Mouse (Mus musculus) frontal cortex, adult 2 months (tissue): Measurements from ENCODE around the gene Olfr703. TPM values are rescaled to one million over a fixed set of nuclear protein-coding genes. Genes with fewer than 3 reads are reported as not detected.

ENCODE experiments used
- DNase-seq, 2 experiments: peaks; one replicate each; pipeline ENCODE4 v3.0.0; 2022; ENCODE audit warnings: low spot score in 1 of 2; ENCODE audit errors: extremely low spot score in 1 of 2
- polyA plus RNA-seq: library from polyadenylated mRNA; depleted of rRNA; stranded (reverse); fragments of >200 nt; gene quantifications from 2 replicates; pipeline ENCODE4 v1.2.3, GENCODE M21; 2012; rRNA removed

Olfr703 gene
- not detected in 2 replicates for polyA plus RNA-seq

- no peak for DNase-seq
Observed at GRCm38 (mm10) chr7:106843060-106843459, at the start of gene Olfr703. Olfr703 (plus strand) TSS chr7:106843360.

GRCm38 (mm10) chr7:106808734-106809133 is 34.4 kb upstream of the Olfr703 start, which contains the start of gene Olfr700:
Olfr700 (minus strand) TSS chr7:106808834.
- no peak for DNase-seq

GRCm38 (mm10) chr7:106813829-106814228 is 29.3 kb upstream of the Olfr703 start, which contains the start of gene Olfr701:
Olfr701 (plus strand) TSS chr7:106814129.
- no peak for DNase-seq

GRCm38 (mm10) chr7:106815775-106816174 is 27.4 kb upstream of the Olfr703 start:
- peak in 1 of 2 experiments; percentile 19 for DNase-seq

GRCm38 (mm10) chr7:106818414-106818813 is 24.7 kb upstream of the Olfr703 start:
- no peak for DNase-seq

GRCm38 (mm10) chr7:106833793-106834192 is 9.4 kb upstream of the Olfr703 start, which contains the start of gene Olfr702:
Olfr702 (minus strand) TSS chr7:106833893.
- DNase-seq = no peak

- no peak for DNase-seq
Observed at GRCm38 (mm10) chr7:106862885-106863284, 19.7 kb downstream of the Olfr703 start, which contains the start of gene Olfr704. Olfr704 (plus strand) TSS chr7:106863185.

- no peak for DNase-seq
Observed at GRCm38 (mm10) chr7:106876791-106877190, 33.6 kb downstream of the Olfr703 start, which contains the start of gene Olfr705. Olfr705 (minus strand) TSS chr7:106876891.

- DNase-seq = no peak
Observed at GRCm38 (mm10) chr7:106888062-106888461, 44.9 kb downstream of the Olfr703 start, which contains the start of gene Olfr706. Olfr706 (minus strand) TSS chr7:106888162.

Other genes starting within 250 kb of the Olfr703 start
- not detected in 2 replicates for gene Olfr693, start 162.8 kb upstream of the Olfr703 start, polyA plus RNA-seq
- not detected in 2 replicates for gene Olfr694, start 151.5 kb upstream of the Olfr703 start, polyA plus RNA-seq
- 0.02 TPM in 1 of 2 replicates, not detected in the other for gene Olfr695, start 127.0 kb upstream of the Olfr703 start, polyA plus RNA-seq
- not detected in 2 replicates for gene Olfr697, start 100.9 kb upstream of the Olfr703 start, polyA plus RNA-seq
- gene Olfr698, start 88.0 kb upstream of the Olfr703 start, polyA plus RNA-seq = not detected in 2 replicates
- gene Olfr699, start 50.2 kb upstream of the Olfr703 start, polyA plus RNA-seq = not detected in 2 replicates
- gene Olfr700, start 34.5 kb upstream of the Olfr703 start, polyA plus RNA-seq = not detected in 2 replicates
- gene Olfr701, start 29.2 kb upstream of the Olfr703 start, polyA plus RNA-seq = not detected in 2 replicates
- gene Olfr702, start 9.5 kb upstream of the Olfr703 start, polyA plus RNA-seq = not detected in 2 replicates
- gene Olfr704, start 19.8 kb downstream of the Olfr703 start, polyA plus RNA-seq = not detected in 2 replicates
- not detected in 2 replicates for gene Olfr705, start 33.5 kb downstream of the Olfr703 start, polyA plus RNA-seq
- not detected in 2 replicates for gene Olfr706, start 44.8 kb downstream of the Olfr703 start, polyA plus RNA-seq
- not detected in 2 replicates for gene Olfr707, start 57.9 kb downstream of the Olfr703 start, polyA plus RNA-seq
- gene Olfr1532-ps1, start 64.6 kb downstream of the Olfr703 start, polyA plus RNA-seq = not detected in 2 replicates
- gene Olfr709-ps1, start 88.9 kb downstream of the Olfr703 start, polyA plus RNA-seq = not detected in 2 replicates
- not detected in 2 replicates for gene Olfr710, start 105.0 kb downstream of the Olfr703 start, polyA plus RNA-seq
- not detected in 2 replicates for gene Olfr6, start 120.6 kb downstream of the Olfr703 start, polyA plus RNA-seq
- not detected in 2 replicates for gene Olfr711, start 132.1 kb downstream of the Olfr703 start, polyA plus RNA-seq
- not detected in 2 replicates for gene Olfr2, start 162.7 kb downstream of the Olfr703 start, polyA plus RNA-seq
- not detected in 2 replicates for gene Olfr713, start 187.8 kb downstream of the Olfr703 start, polyA plus RNA-seq
- gene Olfr714, start 227.6 kb downstream of the Olfr703 start, polyA plus RNA-seq = 0.04 TPM in 1 of 2 replicates, not detected in the other
- not detected in 2 replicates for gene Olfr17, start 249.9 kb downstream of the Olfr703 start, polyA plus RNA-seq